Mouse (Mus musculus): ENCODE measurements around the gene Ust.

- TF ChIP-seq EP300 (IDR thresholded peaks at IDR 0.05; ENCODE audit: low read length) (peak; percentile 80), TBP (conservative IDR thresholded peaks at IDR 0.05; ENCODE audit: low read depth, low read length) (0 out of 2 replicates have a peak, but pooled peaks have one; percentile 33), SIN3A (IDR thresholded peaks at IDR 0.05; ENCODE audit: low read length) (no peak), POLR2A (IDR thresholded peaks at IDR 0.05; ENCODE audit: low read depth, low read length) (no peak), CTCF (conservative IDR thresholded peaks at IDR 0.05 in 1 of 2, IDR thresholded peaks at IDR 0.05 in 1 of 2; ENCODE audit: low read depth in 2 of 2, low read length in 2 of 2) (no peak), USF1 (IDR thresholded peaks at IDR 0.05; ENCODE audit: low read depth, low read length) (no peak), MAZ (IDR thresholded peaks at IDR 0.05; ENCODE audit: low read depth, low read length) (no peak), ZNF384 (IDR thresholded peaks at IDR 0.05; ENCODE audit: low read depth, low read length) (no peak), IRF4 (IDR thresholded peaks at IDR 0.05; ENCODE audit: low read depth, low read length) (peak; percentile 93), MAX (IDR thresholded peaks at IDR 0.05; ENCODE audit: low read length) (peak; percentile 93), ZC3H11A (IDR thresholded peaks at IDR 0.05; ENCODE audit: low read depth, low read length) (no peak), RAD21 (IDR thresholded peaks at IDR 0.05; ENCODE audit: low read depth, low read length) (no peak), KAT2A (IDR thresholded peaks at IDR 0.05; ENCODE audit: insufficient replicate concordance, low read length) (no peak), RCOR1 (conservative IDR thresholded peaks at IDR 0.05; ENCODE audit: low read depth, low read length) (no peak)
Observed at GRCm38 (mm10) chr10:8277094-8277493, 241.5 kb downstream of the Ust start.

Data from CH12.LX (cell line).